26 mouse cellular contexts compared by ENCODE assay signal in the genomic region with DNA sequence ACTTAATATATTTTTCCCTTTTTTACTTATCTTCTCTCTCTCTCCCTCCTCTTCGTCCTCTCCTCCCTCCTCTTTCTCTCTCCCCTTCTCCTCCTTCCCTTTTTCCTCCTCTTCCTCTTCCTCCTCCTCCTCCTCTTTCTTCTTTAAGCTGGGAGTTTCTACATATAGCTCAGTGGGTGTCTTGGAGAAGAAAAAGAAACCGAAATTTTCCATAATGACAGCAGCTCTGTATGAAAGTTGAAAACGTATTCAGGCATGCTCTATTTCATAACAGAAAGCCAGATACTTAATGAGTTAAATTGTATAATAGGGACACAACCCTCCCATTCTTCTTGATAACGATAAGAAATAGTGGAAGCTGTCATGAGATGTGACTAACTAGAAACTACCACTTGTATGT.
"Had no signal": no experiment of that assay in that cellular context is flagged by ENCODE, and none has a peak within 500 bp of the region (broad histone marks: within the 10 kb centered on the region; RNA-seq: fewer than 3 reads in every experiment).

No protein-coding gene starts in this region.

- H3K27me3 ChIP-seq: heart, embryonic 12.5 days; hindbrain, embryonic 12.5 days; intestine, embryonic 15.5 days; limb, embryonic 13.5 days; limb, embryonic 15.5 days; liver, embryonic 12.5 days had no signal

- H3K9ac ChIP-seq: heart, embryonic 12.5 days; hindbrain, embryonic 12.5 days; hindbrain, embryonic 14.5 days; intestine, embryonic 15.5 days; limb, embryonic 13.5 days; limb, embryonic 15.5 days; liver, embryonic 12.5 days; liver, embryonic 14.5 days had no signal

- H3K27ac ChIP-seq: heart, embryonic 10.5 days; hindbrain, embryonic 10.5 days; hindbrain, embryonic 12.5 days; hindbrain, embryonic 14.5 days; intestine, embryonic 15.5 days; layer of hippocampus, adult 2 months; limb, embryonic 13.5 days; limb, embryonic 15.5 days; liver, embryonic 12.5 days; liver, embryonic 14.5 days had no signal

- DNase-seq: gastrocnemius, postnatal 14 days; gastrocnemius, postnatal 36 days; heart, adult 18-20 months; heart, postnatal 10 days; heart, postnatal 4 days; kidney, adult 18-20 months; kidney, adult 8-10 months; kidney, postnatal 10 days; kidney, postnatal 25 days; kidney, postnatal 4 days; layer of hippocampus, postnatal 36 days; left cerebral cortex, postnatal 4 days had no signal

- H3K36me3 ChIP-seq: heart, embryonic 10.5 days; heart, embryonic 12.5 days; hindbrain, embryonic 10.5 days; hindbrain, embryonic 12.5 days; intestine, embryonic 15.5 days; limb, embryonic 13.5 days; limb, embryonic 15.5 days; liver, embryonic 12.5 days had no signal

- H3K9me3 ChIP-seq: heart, embryonic 10.5 days; heart, embryonic 12.5 days; hindbrain, embryonic 10.5 days; hindbrain, embryonic 12.5 days; intestine, embryonic 15.5 days; limb, embryonic 13.5 days; limb, embryonic 15.5 days; liver, embryonic 12.5 days had no signal

- H3K4me1 ChIP-seq: heart, embryonic 10.5 days; hindbrain, embryonic 10.5 days; hindbrain, embryonic 12.5 days; intestine, embryonic 15.5 days; limb, embryonic 13.5 days; limb, embryonic 15.5 days; liver, embryonic 12.5 days had no signal

- H3K4me3 ChIP-seq: heart, embryonic 10.5 days; heart, embryonic 12.5 days; hindbrain, embryonic 10.5 days; hindbrain, embryonic 12.5 days; intestine, embryonic 15.5 days; layer of hippocampus, adult 2 months; limb, embryonic 13.5 days; limb, embryonic 15.5 days; liver, embryonic 12.5 days had no signal

- ATAC-seq: hindbrain, embryonic 16.5 days; inflammation-experienced regulatory T-cells, adult 6 months; intestine, embryonic 15.5 days; intestine, postnatal 0 days; liver, embryonic 12.5 days had no signal

- H3K4me2 ChIP-seq: heart, embryonic 12.5 days; hindbrain, embryonic 12.5 days; hindbrain, embryonic 14.5 days; intestine, embryonic 15.5 days; limb, embryonic 13.5 days; limb, embryonic 15.5 days; liver, embryonic 12.5 days had no signal
